Mouse (Mus musculus) adrenal gland, postnatal 10 days (tissue): ENCODE measurements around the gene Ptgs2. TPM values are rescaled to one million over a fixed set of nuclear protein-coding genes. Genes with fewer than 3 reads are reported as not detected.

Experiments
- DNase-seq: peaks from one replicate; pipeline ENCODE4 v3.0.0; 2021; ENCODE audit warnings: mixed read lengths
- long read RNA-seq, 2 experiments: library from polyadenylated mRNA; stranded (forward); transcript quantifications; one replicate each; pipeline ENCODE4 v2.0.0; 2021
- total RNA-seq, 2 experiments: library from RNA; stranded (reverse); gene quantifications; 2 replicates each; pipeline ENCODE4 v1.2.3; 2021

Ptgs2 gene
- total RNA-seq, result under 1 TPM; 0.36 to 0.87 TPM
- long read RNA-seq, experiment 1, full-length matches to known transcripts, result 2 of 3 reads
- long read RNA-seq, experiment 1, partial matches to known transcripts, result 0 of 3 reads
- long read RNA-seq, experiment 1, other reads (novel, unspliced or antisense), result 1 of 3 reads
- long read RNA-seq, experiment 2, result 0 reads

GRCm38 (mm10) chr1:150099790-150100333, at the start of gene Ptgs2:
Gene Ptgs2, plus strand, starts transcription at chr1:150100031.
- DNase-seq, result peak; percentile 42

- DNase-seq, result no peak
These were observed 49.6 kb upstream of the Ptgs2 start for GRCm38 (mm10) chr1:150050256-150050655.

GRCm38 (mm10) chr1:150065684-150066083, 34.1 kb upstream of the Ptgs2 start:
- DNase-seq, result no peak

GRCm38 (mm10) chr1:150072880-150073279, 27.0 kb upstream of the Ptgs2 start:
- DNase-seq, result no peak

GRCm38 (mm10) chr1:150074609-150075008, 25.2 kb upstream of the Ptgs2 start:
- no peak for DNase-seq

GRCm38 (mm10) chr1:150089040-150089692, 10.7 kb upstream of the Ptgs2 start:
- no peak for DNase-seq

- DNase-seq, result no peak
These were observed 9.6 kb upstream of the Ptgs2 start for GRCm38 (mm10) chr1:150090229-150090628.

- no peak for DNase-seq
These were observed 2.8 kb upstream of the Ptgs2 start for GRCm38 (mm10) chr1:150097036-150097435.

- no peak for DNase-seq
These were observed 2.1 kb upstream of the Ptgs2 start for GRCm38 (mm10) chr1:150097721-150098120.

- no peak for DNase-seq
These were observed 457 bp upstream of the Ptgs2 start for GRCm38 (mm10) chr1:150099374-150099773.

- DNase-seq, result no peak
These were observed 4.4 kb downstream of the Ptgs2 start for GRCm38 (mm10) chr1:150104228-150104720.

GRCm38 (mm10) chr1:150106736-150107135, 6.9 kb downstream of the Ptgs2 start:
- DNase-seq, result no peak

GRCm38 (mm10) chr1:150109591-150109990, 9.8 kb downstream of the Ptgs2 start:
- no peak for DNase-seq

GRCm38 (mm10) chr1:150115352-150115751, 15.5 kb downstream of the Ptgs2 start:
- DNase-seq, result no peak

GRCm38 (mm10) chr1:150118352-150118751, 18.5 kb downstream of the Ptgs2 start:
- no peak for DNase-seq

GRCm38 (mm10) chr1:150125568-150125967, 25.7 kb downstream of the Ptgs2 start:
- no peak for DNase-seq

GRCm38 (mm10) chr1:150130070-150130469, 30.2 kb downstream of the Ptgs2 start:
- no peak for DNase-seq

- no peak for DNase-seq
These were observed 30.9 kb downstream of the Ptgs2 start for GRCm38 (mm10) chr1:150130586-150131275.

GRCm38 (mm10) chr1:150135350-150135749, 35.5 kb downstream of the Ptgs2 start:
- DNase-seq, result no peak

GRCm38 (mm10) chr1:150139730-150140129, 39.9 kb downstream of the Ptgs2 start:
- no peak for DNase-seq

- DNase-seq, result no peak
These were observed 42.1 kb downstream of the Ptgs2 start for GRCm38 (mm10) chr1:150141939-150142338.

GRCm38 (mm10) chr1:150143578-150143977, 43.7 kb downstream of the Ptgs2 start:
- no peak for DNase-seq

- DNase-seq, result peak; percentile 43
These were observed 45.2 kb downstream of the Ptgs2 start for GRCm38 (mm10) chr1:150145049-150145448.
